Mouse (Mus musculus) cerebellum, adult 9-10 months (tissue): ENCODE measurements around the gene Carmil3.

Experiments
- DNase-seq: peaks from one replicate; pipeline ENCODE4 v3.0.0; 2022

Carmil3 gene

DNA sequence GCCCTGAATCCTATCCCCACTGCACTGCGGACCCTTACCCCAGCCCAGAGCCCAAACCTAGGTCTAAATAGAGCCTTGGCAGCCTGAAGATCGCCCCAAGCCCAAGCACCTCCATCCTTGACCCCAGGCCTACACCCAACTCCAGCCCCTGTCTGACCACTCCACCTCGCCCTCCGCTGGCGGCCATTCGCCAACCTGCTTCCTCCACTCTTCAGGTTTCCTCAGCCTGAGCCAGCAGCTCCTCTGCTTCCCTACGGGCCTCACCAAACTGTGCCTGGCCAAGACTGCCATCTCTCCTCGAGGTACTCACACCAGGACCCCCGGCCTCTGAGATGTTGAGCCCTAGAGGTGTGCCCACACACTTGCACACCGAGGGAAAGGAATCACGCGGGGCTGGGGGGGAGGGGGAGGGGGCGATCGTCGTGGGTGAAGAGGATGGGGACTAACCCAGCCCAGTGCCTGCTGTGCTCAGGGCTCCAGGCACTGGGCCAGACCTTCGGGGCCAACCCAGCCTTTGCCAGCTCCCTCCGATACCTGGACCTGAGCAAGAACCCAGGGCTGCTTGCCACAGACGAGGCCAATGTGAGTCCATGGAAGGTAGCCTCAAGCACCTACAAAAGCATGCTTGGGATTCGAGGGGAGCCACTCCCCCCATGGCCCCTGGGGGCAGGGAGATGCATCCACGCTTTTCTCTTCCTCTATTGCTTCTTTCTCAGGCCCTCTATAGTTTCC is 5.2 kb downstream of the Carmil3 start:
- DNase-seq, result peak; percentile 62

DNA sequence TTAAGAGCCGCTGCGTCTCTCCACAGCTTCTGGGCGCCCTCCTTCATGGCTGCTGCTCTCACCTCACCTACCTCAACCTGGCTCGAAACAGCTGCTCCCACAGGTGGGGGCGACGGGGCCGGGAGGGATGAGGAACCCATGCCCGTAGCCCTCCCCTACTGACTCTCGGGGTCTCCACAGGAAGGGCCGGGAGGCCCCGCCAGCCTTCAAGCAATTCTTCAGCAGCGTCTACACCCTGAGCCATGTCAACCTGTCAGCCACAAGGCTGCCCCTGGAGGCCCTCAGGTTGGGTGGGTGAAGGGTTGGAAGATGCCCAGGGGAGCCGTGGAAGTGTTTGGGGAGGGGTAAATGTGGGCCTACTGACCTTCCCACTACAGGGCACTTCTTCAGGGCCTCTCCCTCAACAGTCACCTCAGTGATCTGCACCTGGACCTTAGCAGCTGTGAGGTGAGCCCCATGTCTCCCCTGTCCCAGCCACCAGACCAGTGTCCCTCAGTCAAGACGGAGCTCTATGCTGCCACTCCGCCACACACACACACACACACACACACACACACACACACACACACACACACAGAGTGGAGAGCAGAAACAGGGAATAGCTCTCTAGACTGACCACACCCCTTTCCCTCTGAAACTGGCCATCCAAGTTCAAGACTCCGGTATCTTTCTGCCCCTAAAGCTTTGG is 6.5 kb downstream of the Carmil3 start:
- DNase-seq, result no peak

DNA sequence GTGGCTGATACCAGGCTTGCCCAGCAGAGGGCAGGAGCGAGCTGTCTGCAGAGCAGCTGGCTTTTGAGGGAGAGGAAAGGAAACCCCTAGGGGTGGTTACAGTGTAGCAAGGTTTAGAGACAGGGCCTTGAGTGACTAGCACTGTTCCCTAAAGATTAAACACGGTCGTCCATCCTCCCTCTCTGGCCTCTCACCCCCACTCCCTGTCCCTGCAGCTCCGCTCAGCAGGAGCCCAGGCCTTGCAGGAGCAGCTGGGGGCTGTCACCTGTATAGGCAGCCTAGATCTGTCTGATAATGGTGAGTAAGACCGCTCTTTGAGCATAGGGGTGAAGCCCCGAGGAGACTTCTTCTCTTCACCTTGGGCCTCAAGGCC is 7.0 kb downstream of the Carmil3 start:
- peak; percentile 89 for DNase-seq

DNA sequence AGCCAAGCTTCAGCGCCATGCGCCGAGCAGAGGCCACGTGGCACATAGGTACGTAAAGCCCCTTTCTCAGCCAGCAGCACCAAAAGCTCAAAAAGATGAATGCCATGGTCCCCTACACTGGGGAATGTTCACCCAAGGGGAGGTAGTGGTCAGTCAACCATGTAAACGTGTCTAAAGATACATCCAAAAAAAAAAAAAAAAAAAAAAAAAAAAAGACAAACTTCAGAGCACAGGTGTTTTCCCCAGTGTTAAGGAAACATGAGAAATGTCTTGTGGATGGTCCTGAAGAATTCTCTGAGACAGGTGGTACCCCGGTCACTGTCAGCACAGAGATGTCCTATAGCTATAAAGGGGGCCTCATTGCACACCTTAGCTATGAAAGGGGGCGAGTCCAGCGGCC is 15.2 kb downstream of the Carmil3 start:
- DNase-seq, result no peak

DNA sequence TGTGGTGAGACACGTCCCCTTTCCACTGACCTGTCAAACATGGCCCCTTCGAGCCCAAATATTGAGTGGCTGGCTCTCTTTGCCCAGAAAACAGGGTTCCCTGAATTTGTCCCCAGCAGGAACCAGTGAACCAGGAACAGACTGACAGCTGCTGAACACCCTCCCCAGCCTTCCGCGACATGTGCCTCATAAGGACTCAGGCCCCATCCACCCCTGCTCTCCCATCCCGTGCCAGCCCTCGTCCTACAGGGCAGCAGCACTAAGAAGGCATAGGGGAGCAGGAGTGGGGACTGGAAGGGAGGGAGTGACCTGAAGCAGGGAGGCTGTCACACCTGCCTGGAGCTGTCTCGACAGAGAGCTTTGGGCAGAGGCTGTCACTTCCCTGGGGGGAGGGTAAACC is 17.4 kb downstream of the Carmil3 start:
- no peak for DNase-seq

DNA sequence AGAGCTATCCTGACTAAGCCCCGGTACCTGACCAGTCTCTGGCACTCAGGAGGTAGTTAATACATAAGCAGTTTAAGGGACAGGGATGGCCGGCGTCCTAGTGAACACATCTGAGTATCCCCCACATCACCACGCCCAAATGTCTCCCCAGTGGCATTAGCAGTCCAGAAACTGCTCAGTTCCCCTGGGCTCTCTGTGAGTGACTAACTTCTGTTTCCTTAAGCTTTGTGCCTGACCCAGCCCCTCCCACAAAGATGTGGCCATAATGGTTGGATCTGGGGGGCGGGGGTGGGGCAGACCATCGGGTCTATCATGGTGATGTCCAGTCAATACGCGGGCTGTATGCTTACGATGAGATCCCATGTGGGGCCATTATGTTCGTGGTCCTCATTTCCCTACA is 19.1 kb downstream of the Carmil3 start:
- no peak for DNase-seq

DNA sequence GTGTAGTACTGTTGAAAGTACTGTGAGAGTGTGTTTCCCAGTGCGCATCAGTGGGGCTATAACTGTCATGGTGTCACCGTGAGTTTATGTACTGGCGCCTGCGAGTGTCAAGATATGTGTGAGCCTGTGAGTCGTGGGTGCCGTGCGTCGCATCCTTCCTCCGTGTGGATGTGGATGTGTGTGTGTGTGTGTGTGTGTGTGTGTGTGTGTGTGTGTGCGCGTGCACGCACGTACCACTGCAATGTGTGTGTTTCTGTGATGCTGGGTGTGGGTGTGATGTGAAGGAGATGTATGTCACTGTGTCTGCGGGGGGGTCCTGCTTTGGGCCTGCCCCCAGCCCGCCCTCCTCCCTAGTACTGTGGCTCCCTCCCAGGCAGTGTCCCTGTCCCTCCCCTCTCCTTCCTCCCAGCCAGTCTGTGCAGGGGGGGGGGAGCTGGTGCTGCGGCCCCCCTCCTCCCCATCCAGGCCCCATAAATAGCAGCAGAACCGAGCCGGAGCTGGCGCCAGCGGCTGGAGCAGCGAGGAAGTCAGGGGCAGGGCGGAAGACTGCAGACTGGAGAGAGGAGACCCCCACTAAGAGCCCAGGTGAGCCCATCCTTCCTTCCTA is 19.8 kb downstream of the Carmil3 start, which contains the start of gene Cpne6:
Gene Cpne6 (plus strand): TSS at position 321 of the 607 bp plus-strand sequence.
- no peak for DNase-seq

DNA sequence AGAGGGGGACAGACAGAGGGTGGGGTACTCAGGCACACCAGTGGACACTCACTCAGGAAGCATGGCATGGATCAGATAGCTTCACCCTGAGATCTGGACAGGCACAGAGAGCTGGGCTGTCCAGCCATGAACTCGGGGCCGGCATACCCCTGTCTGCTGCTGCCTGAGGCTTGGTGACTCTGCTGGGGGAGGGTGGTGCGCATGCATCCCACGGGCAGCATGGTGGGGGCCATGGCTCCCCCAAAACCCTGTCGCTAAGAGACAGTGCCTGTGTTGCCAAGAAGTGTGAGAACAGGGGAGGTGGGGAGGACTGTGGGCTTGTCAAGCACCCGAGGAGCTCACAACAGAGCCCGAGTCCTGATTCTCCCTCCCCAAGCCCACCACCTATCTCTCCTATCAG is 20.6 kb downstream of the Carmil3 start:
- no peak for DNase-seq

DNA sequence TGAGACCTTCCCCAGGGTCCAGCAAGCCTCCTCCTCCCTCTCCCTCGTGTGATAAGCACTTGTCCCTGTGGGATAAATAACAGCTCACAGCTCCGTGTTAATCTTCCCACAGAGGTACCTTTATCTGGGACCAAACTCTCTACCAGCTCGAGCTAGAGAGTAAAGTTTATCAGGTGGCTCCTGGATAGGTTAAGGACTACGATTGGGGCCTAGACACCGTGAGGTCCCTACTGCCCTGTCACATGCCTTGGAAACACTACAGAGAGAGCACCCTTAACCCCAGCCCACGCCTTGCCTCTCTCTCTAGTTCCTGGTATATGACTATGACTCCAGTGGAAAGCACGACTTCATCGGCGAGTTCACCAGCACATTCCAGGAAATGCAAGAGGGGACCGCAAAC is 23.5 kb downstream of the Carmil3 start:
- DNase-seq, result no peak

DNA sequence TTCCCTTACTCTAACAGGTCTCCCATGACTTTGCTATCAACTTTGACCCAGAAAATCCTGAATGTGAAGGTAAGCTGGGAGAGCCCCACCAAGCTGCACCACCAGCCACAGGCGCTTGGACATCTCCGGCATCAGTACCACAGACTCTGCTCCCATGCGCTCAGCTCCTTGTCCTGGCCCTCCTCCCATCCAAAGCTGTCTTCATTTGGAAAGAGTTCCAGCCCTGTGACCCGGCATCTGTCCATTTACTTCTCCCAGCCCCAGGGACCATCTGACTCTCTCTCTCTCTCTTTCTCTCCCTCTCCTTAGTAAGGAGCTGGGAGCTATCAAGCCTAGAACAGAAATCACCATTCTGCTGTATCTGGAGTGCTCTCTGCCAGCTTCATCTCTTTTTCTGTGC is 25.4 kb downstream of the Carmil3 start:
- no peak for DNase-seq

DNA sequence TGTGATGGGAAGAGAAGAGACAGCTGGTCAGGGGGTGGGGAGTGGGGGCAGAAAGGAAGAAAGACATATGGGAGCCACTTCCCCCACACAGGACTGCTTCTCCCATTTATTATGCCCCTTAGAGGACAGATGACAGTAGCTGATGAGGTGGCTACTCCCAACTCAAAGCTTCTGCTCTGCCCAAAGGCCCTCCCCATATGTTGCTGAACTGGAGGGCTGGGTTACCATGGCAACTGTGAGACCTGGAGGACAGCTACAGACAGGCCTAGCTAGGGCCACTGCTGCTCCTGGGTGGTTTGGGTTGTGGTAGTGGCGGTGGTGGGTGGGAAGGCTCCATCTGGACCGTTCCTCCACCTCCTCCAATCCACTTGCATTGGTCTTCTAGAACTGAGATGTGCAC is 28.4 kb downstream of the Carmil3 start:
- no peak for DNase-seq

DNA sequence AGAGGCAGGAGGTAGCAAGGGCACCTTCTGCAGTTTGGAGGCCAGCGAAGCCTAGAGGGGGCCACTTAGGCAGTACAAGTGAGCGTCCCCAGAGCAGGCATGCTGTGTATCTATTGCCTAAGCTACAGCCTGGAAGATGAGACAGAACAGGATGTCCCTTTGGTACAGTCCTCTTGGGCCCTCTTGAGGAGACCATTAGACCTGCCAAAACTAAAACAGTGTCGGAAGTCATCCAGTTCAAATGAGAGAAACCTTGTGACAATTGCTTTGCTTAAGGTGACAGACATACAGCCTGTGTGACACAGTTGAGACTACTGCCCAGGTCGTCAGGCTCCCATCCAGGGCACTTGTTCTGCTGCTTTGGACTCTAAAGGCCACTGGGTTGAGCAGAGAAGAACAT is 29.2 kb downstream of the Carmil3 start:
- no peak for DNase-seq

DNA sequence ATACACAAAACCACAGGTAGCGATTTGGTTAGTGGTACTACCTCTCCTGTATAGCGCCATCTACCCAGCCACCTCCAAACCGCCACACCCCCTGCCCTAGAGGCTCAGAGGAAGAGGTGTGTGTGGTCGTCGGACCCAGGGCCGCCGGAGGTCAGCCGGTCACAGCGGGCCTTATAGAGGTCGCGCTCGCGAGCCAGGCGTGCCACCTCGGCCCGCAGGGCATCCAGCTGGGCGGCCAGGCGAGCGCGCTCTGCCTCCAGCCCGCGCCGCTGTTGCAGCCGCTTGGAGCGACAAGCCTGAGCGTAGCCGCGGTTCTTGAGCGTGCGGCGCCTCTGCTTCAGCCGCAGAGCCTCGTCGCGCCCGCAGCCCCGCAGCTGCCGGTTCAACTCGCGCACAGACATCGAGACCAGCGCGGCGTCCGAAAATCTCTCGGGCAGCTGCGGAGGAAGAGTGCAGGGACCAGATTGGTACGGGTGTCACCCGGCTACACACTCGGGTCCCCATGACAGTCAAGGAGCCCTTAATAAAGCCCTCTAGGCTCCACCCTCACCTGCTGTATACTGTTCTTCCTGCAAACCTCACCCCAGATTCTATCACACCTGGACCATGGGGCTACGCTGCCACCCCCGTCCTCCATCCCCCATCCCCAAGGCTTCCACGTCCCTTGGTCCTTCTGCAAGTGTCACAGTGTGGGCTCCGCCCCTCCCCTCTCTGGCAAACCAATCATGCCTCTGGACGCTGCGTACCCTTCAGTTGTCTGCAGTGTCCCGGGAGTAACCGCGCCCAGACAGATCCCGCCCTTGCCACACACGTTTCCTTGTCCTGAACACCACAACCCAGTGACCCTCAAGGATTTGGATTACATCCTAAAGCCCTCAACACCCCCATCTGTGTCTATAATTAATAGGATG is 30.3 kb downstream of the Carmil3 start:
- peak; percentile 76 for DNase-seq

DNA sequence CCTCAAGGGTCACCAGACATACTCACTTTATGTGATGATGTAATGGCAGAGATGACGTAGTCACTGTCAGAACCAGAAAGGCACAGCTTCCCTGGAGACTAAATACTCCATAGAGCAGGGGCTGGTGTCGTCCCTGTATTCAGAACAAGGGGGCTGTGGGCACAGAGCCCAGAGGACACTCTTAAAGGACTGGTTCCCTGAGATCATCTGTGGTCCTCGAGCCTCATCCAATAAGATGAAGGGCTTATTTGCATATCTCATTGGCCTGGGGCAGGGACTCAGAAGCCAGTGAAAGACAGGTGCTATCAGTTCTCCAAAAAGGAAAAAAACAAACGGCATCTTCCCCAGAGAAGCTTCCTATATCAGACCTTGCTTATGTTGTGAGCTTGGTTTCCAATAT is 33.6 kb downstream of the Carmil3 start:
- no peak for DNase-seq

DNA sequence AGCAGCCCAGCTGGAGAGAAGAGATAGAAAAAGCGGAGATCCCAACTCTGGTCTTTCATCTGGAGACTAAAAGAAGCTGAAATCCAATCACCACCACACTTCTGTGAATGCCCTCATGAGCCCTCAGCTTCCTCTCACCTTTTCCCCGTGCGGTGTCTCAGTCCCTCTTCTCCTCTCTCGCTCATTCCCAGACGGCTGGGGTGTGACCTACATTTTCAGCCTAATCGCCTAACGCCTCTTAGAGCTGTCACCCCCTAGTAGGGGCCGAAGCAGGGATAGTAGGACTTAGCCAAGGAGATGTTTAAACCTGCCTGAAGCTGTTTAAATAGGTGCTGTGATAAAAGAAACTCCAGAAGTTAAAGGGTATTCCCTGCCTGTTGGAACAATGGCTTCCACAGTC is 34.3 kb downstream of the Carmil3 start, which contains the start of gene Nrl:
Gene Nrl (minus strand): TSS at position 197 of the 400 bp plus-strand sequence.
- no peak for DNase-seq

DNA sequence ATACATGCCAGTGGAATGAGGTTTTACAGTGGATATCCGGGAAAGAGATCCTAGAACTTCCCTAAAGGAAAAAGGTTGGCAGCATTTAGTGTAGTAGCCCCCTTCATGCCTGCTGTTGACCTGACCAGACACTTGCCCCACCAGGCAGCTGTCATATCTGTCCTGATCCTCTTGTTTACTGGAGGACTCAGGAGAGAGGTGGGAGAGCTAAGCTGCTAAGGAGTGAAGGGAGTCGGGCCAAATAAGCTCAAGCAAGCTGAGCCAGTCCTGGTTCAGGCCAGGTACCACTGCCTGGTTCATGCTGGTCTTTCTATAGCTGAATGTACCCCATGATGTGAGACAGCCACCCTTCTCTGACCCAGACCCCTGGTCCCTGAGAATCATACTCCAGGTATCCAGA is 36.2 kb downstream of the Carmil3 start:
- DNase-seq, result no peak

DNA sequence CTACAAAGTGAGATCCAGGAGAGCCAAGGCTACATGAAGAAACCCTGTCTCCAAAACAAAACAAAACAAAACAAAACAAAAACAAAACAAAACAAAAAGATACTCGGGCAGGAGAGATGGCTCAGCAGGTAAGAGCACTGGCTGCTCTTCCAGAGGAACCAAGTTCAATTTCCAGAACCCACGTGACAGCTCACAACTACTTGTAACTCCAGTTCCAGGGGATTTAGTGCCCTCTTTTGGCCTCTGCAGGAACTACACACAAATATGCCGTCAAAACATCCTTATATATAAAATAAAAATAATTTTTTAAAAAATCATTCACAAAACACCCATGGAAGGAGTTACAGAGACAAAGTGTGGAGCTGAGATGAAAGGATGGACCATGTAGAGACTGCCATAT is 37.5 kb downstream of the Carmil3 start:
- peak; percentile 48 for DNase-seq

DNA sequence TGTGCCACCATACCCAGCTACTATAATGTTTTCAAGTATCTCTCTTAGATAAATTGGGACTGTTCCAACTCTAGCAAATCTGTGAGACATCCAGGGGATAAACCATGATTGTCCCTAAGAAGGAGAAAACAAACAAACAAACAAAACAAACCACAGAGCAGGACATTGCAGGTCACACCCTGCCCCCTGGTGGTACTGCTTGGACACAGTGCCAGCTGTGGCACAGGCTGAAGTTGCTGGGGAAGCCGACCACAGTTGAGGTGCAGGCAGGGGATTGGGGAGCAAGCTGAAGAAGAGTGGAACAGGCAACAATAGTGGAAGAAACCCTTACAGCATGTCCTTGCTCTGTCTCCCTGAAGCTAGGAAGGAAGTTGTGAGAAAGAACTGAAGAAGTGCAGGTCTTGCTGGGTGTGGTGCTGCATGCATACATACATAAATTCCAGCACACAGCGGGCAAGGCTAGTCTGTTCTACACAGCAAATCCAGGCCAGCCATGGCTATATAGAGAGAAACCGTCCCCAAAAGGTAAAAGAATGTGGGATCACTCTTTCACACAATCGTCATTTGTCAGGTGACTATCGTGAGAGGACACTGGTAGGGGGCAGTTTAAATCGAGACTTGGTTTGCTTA is 45.8 kb downstream of the Carmil3 start:
- DNase-seq, result no peak

DNA sequence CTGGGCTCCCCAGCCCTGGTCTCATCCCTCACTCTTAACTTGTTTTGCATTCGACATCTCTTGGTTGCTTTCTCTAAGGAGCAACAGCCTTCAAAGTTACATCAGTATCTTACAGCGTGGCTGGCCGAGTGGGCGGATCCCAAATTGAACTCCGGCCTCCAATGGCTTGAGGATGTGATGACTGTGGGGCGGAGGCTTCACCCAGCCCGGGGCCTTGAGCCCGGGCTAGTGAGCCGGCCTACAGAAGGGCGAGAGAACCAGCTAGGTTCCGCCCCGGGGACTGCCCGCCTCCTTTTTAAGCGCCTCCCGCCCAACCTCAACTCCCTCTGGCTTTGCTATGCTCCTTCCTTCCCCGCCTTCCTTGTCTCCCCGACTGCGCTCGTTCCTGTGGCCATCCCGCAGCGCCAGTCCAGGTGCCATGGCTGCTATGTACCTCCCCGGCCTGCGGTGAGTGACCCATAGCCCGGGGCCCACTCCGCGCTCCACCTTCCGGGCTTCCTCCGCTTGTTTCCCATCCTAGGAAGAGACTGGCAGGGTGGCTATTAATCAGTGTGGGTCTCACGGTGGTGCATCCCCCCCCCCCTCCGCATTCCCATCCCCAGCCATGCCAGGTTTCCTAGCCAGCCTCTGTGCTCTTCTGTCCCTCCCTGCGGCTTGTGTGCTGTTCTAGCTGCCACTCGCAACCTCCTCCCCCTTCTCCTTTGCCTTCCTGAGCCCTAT is 49.8 kb downstream of the Carmil3 start, which contains the start of gene Pck2:
Gene Pck2 (plus strand): TSS at position 200 of the 720 bp plus-strand sequence.
- DNase-seq, result peak; percentile 89

DNA sequence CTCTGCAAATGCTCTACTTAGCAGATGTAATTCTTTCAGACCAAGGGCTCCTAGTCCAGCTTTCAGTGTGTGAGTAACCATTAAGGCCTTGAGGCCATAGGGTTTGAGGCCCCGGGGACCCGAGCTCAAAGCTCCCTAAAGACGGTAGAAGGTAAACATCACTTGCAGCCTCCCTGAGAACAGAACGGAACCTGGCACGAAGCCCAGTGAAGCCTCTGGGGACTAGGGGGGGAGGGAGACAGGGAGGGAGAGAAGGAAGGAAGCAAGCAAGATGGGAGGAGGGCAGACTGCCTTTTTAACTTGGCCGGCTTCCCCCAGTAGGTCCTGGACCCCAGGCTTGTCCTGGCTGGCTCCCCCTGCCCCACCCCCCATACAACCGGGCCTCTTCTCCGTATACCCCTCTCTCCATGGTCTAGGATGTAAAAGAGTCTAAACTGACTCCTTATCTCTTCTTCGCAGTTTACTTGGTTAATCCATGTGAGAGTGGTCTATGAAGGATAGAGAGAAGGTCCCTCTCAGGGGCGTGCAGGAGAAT is 50.4 kb downstream of the Carmil3 start:
- DNase-seq, result peak; percentile 88

DNA sequence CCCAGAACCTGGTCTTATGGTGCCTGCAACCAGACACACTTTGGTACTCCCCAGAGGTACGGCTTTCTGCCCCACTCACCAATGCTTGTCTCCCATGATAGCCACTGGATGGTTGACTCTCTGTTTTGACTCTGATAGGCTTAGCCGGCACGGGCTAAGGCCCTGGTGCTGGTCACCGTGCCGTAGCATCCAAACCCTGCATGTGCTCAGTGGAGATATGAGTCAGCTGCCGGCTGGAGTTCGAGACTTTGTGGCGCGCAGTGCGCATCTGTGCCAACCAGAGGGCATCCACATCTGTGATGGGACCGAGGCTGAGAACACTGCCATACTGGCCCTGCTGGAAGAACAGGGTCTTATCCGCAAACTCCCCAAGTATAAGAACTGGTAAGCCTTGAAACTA is 51.8 kb downstream of the Carmil3 start:
- DNase-seq, result no peak

DNA sequence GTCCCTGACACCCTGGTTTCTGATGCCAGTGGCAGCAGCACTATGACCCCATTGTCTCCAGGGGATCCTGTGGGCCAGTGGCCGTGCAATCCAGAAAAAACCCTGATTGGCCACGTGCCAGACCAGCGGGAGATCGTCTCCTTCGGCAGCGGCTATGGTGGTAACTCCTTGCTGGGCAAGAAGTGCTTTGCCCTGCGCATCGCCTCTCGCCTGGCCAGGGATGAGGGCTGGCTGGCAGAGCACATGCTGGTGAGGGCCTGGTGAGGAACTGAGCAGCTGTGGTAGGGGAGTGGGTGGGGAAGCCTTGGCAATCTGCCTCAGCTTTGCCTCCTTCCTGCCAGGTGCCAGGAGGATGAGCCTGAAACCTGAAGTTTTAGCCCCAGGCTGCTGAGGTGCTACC is 53.9 kb downstream of the Carmil3 start:
- DNase-seq, result peak; percentile 47
